Mouse (Mus musculus): ENCODE data around the gene Clstn1. TPM values are rescaled to one million over a fixed set of nuclear protein-coding genes. Genes with fewer than 3 reads are reported as not detected.

Gene Clstn1
- polyA plus RNA-seq, 1 experiment from 2014 or later, result 56.1 TPM

DNA sequence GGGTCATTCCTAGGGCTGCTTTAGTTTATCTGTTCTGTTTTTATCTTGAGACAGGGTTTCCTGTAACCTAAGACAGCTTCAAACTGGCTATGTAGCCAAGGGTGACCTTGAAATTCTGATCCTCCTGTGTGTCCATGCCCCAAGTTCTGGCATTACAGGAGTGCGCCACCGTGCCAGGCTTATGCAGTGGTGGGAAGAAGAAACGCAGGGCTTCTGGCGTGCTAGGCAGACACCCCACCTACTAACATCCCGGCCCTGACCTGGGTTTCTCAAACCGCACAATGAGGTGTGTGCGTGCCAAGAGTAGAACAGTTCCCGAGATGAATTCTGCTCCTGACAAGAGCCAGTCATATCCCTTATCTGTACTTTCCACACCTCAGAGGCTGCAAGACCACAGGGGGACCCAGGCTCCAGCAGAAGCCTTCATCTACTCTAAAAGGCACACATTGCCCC is 104.6 kb downstream of the Clstn1 start:
- Histone ChIP-seq H3K4me1 (0 out of 2 replicates have a peak, but pooled peaks cover 9% of the 10 kb centered on the region), H3K9me3 (no peaks in the 10 kb centered on the region), H3K36me3 (no peaks in the 10 kb centered on the region), H3K9ac (no peak overlapping the region), H3K27me3 (no peaks in the 10 kb centered on the region), H3K4me3 (no peak overlapping the region), H3K27ac (0 out of 2 replicates have a peak overlapping the region, but pooled peaks have one; percentile 27), H3K4me2 (no peak overlapping the region)
- ATAC-seq (ENCODE audit: insufficient number of reproducible peaks, low FRiP score, low TSS enrichment, low read depth), result no peak; the same call in 1 of the 2 replicates
- 80% methylated on average over 8 of the region's 8 CpGs for WGBS

- WGBS, result 37% methylated on average over 8 of the region's 8 CpGs
- 0 out of 2 replicates have a peak, but pooled peaks cover 3% of the 10 kb centered on the region for H3K27me3 ChIP-seq
- H3K4me2 ChIP-seq, result no peak overlapping the region
- H3K9ac ChIP-seq, result no peak overlapping the region
- 0 out of 2 replicates have a peak, but pooled peaks cover 12% of the 10 kb centered on the region for H3K4me1 ChIP-seq
- no peaks in the 10 kb centered on the region for H3K9me3 ChIP-seq
- no peak for ATAC-seq (ENCODE audit: insufficient number of reproducible peaks, low FRiP score, low TSS enrichment, low read depth)
- no peak overlapping the region for H3K4me3 ChIP-seq
- no peaks in the 10 kb centered on the region for H3K36me3 ChIP-seq
- 0 out of 2 replicates have a peak overlapping the region, but pooled peaks have one; percentile 27 for H3K27ac ChIP-seq
Measured at GRCm38 (mm10) chr4:149691368-149691767, 105.1 kb downstream of the Clstn1 start.

- no peak for ATAC-seq (ENCODE audit: insufficient number of reproducible peaks, low FRiP score, low TSS enrichment, low read depth)
- no peak overlapping the region for H3K27ac ChIP-seq
- H3K4me1 ChIP-seq, result peaks cover 21% of the 10 kb centered on the region
- H3K27me3 ChIP-seq, result peaks cover 24% of the 10 kb centered on the region
- H3K9ac ChIP-seq, result no peak overlapping the region
- 30% methylated on average over 16 of the region's 16 CpGs for WGBS
- H3K9me3 ChIP-seq, result no peaks in the 10 kb centered on the region
- H3K4me3 ChIP-seq, result no peak overlapping the region
- H3K36me3 ChIP-seq, result no peaks in the 10 kb centered on the region
- no peak overlapping the region for H3K4me2 ChIP-seq
Measured at GRCm38 (mm10) chr4:149696189-149696971, 110.1 kb downstream of the Clstn1 start.

DNA sequence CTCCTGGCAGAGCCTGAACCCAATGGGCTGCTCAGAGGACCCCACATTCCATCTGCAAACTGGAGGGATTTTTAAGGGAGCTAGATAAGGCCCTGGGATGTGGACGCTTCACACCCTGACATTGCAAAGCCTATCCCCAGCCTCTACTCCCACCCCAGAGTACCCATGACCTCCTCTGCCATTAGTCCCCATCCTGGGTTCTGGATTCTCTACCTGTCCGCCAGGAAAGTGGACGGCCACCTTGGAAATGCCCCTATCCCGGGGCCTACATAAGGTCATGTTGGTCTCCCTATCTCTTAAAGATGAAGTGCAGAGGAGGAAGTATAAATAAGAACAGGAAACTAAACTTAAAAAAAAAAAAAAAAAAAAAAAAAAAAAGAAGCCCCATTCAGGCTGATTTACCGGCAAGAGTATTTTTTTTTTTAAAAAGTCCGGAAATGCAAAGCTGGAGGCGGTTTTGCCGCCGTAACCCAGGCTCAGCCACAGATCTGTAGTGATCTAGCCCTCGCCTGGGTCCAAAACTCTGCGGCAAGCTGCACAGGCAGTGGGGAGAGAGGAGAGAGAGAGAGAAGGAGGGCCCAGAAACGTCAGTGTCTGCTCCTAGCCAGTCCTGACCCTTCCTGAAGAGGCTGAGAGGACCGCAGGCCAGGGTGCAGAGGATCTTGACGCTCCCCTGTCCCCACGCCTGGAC is 111.4 kb downstream of the Clstn1 start:
- Histone ChIP-seq H3K27me3 (peaks cover 24% of the 10 kb centered on the region), H3K9ac (peak overlapping the region; percentile 27; the same call in 1 of the 2 replicates), H3K4me2 (peak overlapping the region; percentile 80), H3K4me1 (peaks cover 20% of the 10 kb centered on the region), H3K36me3 (no peaks in the 10 kb centered on the region), H3K9me3 (no peaks in the 10 kb centered on the region), H3K27ac (0 out of 2 replicates have a peak overlapping the region, but pooled peaks have one; percentile 22), H3K4me3 (peak overlapping the region; percentile 48)
- WGBS, result 25% methylated on average over 15 of the region's 15 CpGs
- ATAC-seq (ENCODE audit: insufficient number of reproducible peaks, low FRiP score, low TSS enrichment, low read depth), result no peak

GRCm38 (mm10) chr4:149698197-149698821 is 112.0 kb downstream of the Clstn1 start:
- Histone ChIP-seq H3K4me1 (peaks cover 20% of the 10 kb centered on the region), H3K4me2 (peak overlapping the region; percentile 80), H3K4me3 (peak overlapping the region; percentile 48), H3K27me3 (peaks cover 24% of the 10 kb centered on the region), H3K36me3 (no peaks in the 10 kb centered on the region), H3K27ac (0 out of 2 replicates have a peak overlapping the region, but pooled peaks have one; percentile 22), H3K9ac (peak overlapping the region; percentile 27), H3K9me3 (no peaks in the 10 kb centered on the region)
- ATAC-seq (ENCODE audit: insufficient number of reproducible peaks, low FRiP score, low TSS enrichment, low read depth), result no peak
- 2% methylated on average over 35 of the region's 35 CpGs for WGBS

Small RNAs within 50 kb of the gene (microRNA-seq; reads per million reads assigned to microRNA genes)
- gene Mir5616 (not detected), gene Mir7023 (not detected)

Other genes with a start within 250 kb of the Clstn1 start
- gene Ube4b, start 159.7 kb upstream of the Clstn1 start, polyA plus RNA-seq (2015; fragmentation: Nextera tagmentation; extraction: Ambion mirVana), result 39.6 and 45.4 TPM in 2 replicates
- gene Rbp7, start 131.5 kb upstream of the Clstn1 start, polyA plus RNA-seq (2015; fragmentation: Nextera tagmentation; extraction: Ambion mirVana), result 1.0 and 1.5 TPM in 2 replicates
- not detected in 2 replicates for gene Tmem274, start 109.1 kb upstream of the Clstn1 start, polyA plus RNA-seq (2015; fragmentation: Nextera tagmentation; extraction: Ambion mirVana)
- 8.6 TPM in 2 replicates for gene Nmnat1, start 101.3 kb upstream of the Clstn1 start, polyA plus RNA-seq (2015; fragmentation: Nextera tagmentation; extraction: Ambion mirVana)
- gene Lzic, start 101.2 kb upstream of the Clstn1 start, polyA plus RNA-seq (2015; fragmentation: Nextera tagmentation; extraction: Ambion mirVana), result 42.4 and 46.1 TPM in 2 replicates
- gene Ctnnbip1, start 68.2 kb upstream of the Clstn1 start, polyA plus RNA-seq (2015; fragmentation: Nextera tagmentation; extraction: Ambion mirVana), result 58.9 and 64.4 TPM in 2 replicates
- gene Pik3cd, start 116.1 kb downstream of the Clstn1 start, polyA plus RNA-seq (2015; fragmentation: Nextera tagmentation; extraction: Ambion mirVana), result 4.1 and 5.1 TPM in 2 replicates
- 25.0 and 27.7 TPM in 2 replicates for gene Tmem201, start 151.6 kb downstream of the Clstn1 start, polyA plus RNA-seq (2015; fragmentation: Nextera tagmentation; extraction: Ambion mirVana)
- 7.9 and 9.4 TPM in 2 replicates for gene Slc25a33, start 187.8 kb downstream of the Clstn1 start, polyA plus RNA-seq (2015; fragmentation: Nextera tagmentation; extraction: Ambion mirVana)